10 mouse cellular contexts compared by ENCODE assay signal in the genomic region with DNA sequence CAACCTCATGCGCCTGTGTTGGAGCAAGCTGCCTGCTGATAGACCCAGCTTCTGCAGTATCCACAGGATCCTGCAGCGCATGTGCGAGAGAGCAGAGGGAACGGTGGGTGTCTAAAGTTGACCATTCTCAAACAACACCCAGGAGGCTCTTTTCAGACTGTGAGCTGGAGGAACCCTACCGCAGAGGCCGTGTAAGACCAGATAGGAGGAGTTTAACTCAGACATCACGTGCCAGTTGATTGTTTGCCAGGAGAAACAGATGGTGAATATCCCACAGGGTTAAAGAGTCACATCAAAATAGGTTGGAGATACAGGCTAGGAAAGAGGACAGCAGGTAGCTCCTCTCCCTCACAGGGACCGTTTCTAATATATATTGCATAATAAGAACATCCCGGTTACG.
DNase-seq lines count a peak whose midpoint lies in the region.
"Had no signal": no experiment of that assay in that cellular context is flagged by ENCODE, and none has a peak within 500 bp of the region (broad histone marks: within the 10 kb centered on the region; RNA-seq: fewer than 3 reads in every experiment).

No protein-coding gene starts in this region.

- DNase-seq in gastrocnemius, adult 18-20 months (ENCODE audit: low spot score), result peak; percentile 12
- no peak for DNase-seq in gastrocnemius, postnatal 10 days
- peak; percentile 1 for DNase-seq in ovary, postnatal 14 days (ENCODE audit: low spot score)
- DNase-seq in ovary, postnatal 36 days (ENCODE audit: low spot score), result no peak
- peak; percentile 90 for DNase-seq in cerebellum, adult 9-10 months
- DNase-seq in kidney, postnatal 10 days, result no peak
- DNase-seq in thymus, postnatal 36 days, result no peak
- no peak for DNase-seq in gastrocnemius, postnatal 25 days
- DNase-seq: kidney, adult 2 months; thymus, postnatal 14 days had no signal

Comparison
In these comparisons a context has a peak if more than half of its experiments do, and no peak if none do; other contexts are left out.
1. DNase-seq: peak in gastrocnemius, adult 18-20 months (single experiment), ovary, postnatal 14 days (single experiment) and cerebellum, adult 9-10 months (single experiment); none in gastrocnemius, postnatal 10 days (single experiment), ovary, postnatal 36 days (single experiment), kidney, postnatal 10 days (single experiment), thymus, postnatal 36 days (0 of 2) and gastrocnemius, postnatal 25 days (single experiment).